Mouse (Mus musculus): ENCODE measurements around the gene Rasgrp1. TPM values are rescaled to one million over a fixed set of nuclear protein-coding genes. Genes with fewer than 3 reads are reported as not detected.
A peak's percentile ranks its signal among the peaks of the same experiment; 100 is the strongest.

Gene Rasgrp1
- polyA plus RNA-seq, 1 experiment from 2014 or later, result 0.40 TPM

GRCm38 (mm10) chr2:117318991-117319390 is 23.8 kb downstream of the Rasgrp1 start:
- no peak overlapping the region for H3K27ac ChIP-seq
- no peak for DNase-seq (ENCODE audit: low spot score)
- H3K36me3 ChIP-seq, result no peaks in the 10 kb centered on the region
- no peak overlapping the region for H3K4me3 ChIP-seq
- no peaks in the 10 kb centered on the region for H3K27me3 ChIP-seq (ENCODE audit: low read depth, poor library complexity, severe bottlenecking)
- no peaks in the 10 kb centered on the region for H3K9me3 ChIP-seq (replicated peaks)
- WGBS, result 82% methylated on average over 3 of the region's 3 CpGs
- no peaks in the 10 kb centered on the region for H3K4me1 ChIP-seq

GRCm38 (mm10) chr2:117313586-117314235 is 29.1 kb downstream of the Rasgrp1 start:
- no peaks in the 10 kb centered on the region for H3K36me3 ChIP-seq

GRCm38 (mm10) chr2:117312441-117312895 is 30.3 kb downstream of the Rasgrp1 start:
- WGBS, result 85% methylated on average over 7 of the region's 7 CpGs

More at GRCm38 (mm10) chr2:117313586-117314235, 29.1 kb downstream of the Rasgrp1 start:
- Histone ChIP-seq H3K4me1 (no peaks in the 10 kb centered on the region), H3K9me3 (replicated peaks) (no peaks in the 10 kb centered on the region), H3K27me3 (ENCODE audit: low read depth, poor library complexity, severe bottlenecking) (no peaks in the 10 kb centered on the region), H3K27ac (no peak overlapping the region), H3K4me3 (no peak overlapping the region)
- WGBS, result 94% methylated on average over 5 of the region's 5 CpGs
- no peak for DNase-seq (ENCODE audit: low spot score)

GRCm38 (mm10) chr2:117312030-117312429 is 30.8 kb downstream of the Rasgrp1 start:
- no peaks in the 10 kb centered on the region for H3K4me1 ChIP-seq
- H3K27ac ChIP-seq, result no peak overlapping the region
- no peak overlapping the region for H3K4me3 ChIP-seq
- DNase-seq (ENCODE audit: low spot score), result no peak
- H3K9me3 ChIP-seq (replicated peaks), result no peaks in the 10 kb centered on the region
- WGBS, result 72% methylated on average over 2 of the region's 2 CpGs
- no peaks in the 10 kb centered on the region for H3K36me3 ChIP-seq
- no peaks in the 10 kb centered on the region for H3K27me3 ChIP-seq (ENCODE audit: low read depth, poor library complexity, severe bottlenecking)

More at GRCm38 (mm10) chr2:117312441-117312895, 30.3 kb downstream of the Rasgrp1 start:
- H3K4me1 ChIP-seq, result no peaks in the 10 kb centered on the region
- H3K9me3 ChIP-seq (replicated peaks), result no peaks in the 10 kb centered on the region
- no peak for DNase-seq (ENCODE audit: low spot score)
- no peak overlapping the region for H3K27ac ChIP-seq
- H3K27me3 ChIP-seq (ENCODE audit: low read depth, poor library complexity, severe bottlenecking), result no peaks in the 10 kb centered on the region
- H3K36me3 ChIP-seq, result no peaks in the 10 kb centered on the region
- H3K4me3 ChIP-seq, result no peak overlapping the region

- 87% methylated on average over 1 of the region's 1 CpGs for WGBS
- Histone ChIP-seq H3K4me1 (no peaks in the 10 kb centered on the region), H3K9me3 (replicated peaks) (no peaks in the 10 kb centered on the region), H3K27me3 (ENCODE audit: low read depth, poor library complexity, severe bottlenecking) (no peaks in the 10 kb centered on the region), H3K27ac (no peak overlapping the region), H3K4me3 (no peak overlapping the region), H3K36me3 (no peaks in the 10 kb centered on the region)
- DNase-seq (ENCODE audit: low spot score), result no peak
These were observed 31.5 kb downstream of the Rasgrp1 start for GRCm38 (mm10) chr2:117311349-117311748.

- DNase-seq (ENCODE audit: low spot score), result no peak
- 86% methylated on average over 2 of the region's 2 CpGs for WGBS
- H3K27me3 ChIP-seq (ENCODE audit: low read depth, poor library complexity, severe bottlenecking), result no peaks in the 10 kb centered on the region
These were observed 33.8 kb downstream of the Rasgrp1 start for GRCm38 (mm10) chr2:117309046-117309445.

GRCm38 (mm10) chr2:117307959-117308358 is 34.8 kb downstream of the Rasgrp1 start:
- no peak overlapping the region for H3K27ac ChIP-seq
- WGBS, result 90% methylated on average over 3 of the region's 3 CpGs
- no peak for DNase-seq (ENCODE audit: low spot score)
- no peaks in the 10 kb centered on the region for H3K27me3 ChIP-seq (ENCODE audit: low read depth, poor library complexity, severe bottlenecking)
- H3K9me3 ChIP-seq (replicated peaks), result no peaks in the 10 kb centered on the region
- no peaks in the 10 kb centered on the region for H3K36me3 ChIP-seq
- H3K4me1 ChIP-seq, result peaks cover 10% of the 10 kb centered on the region; the same call in 1 of the 2 replicates
- H3K4me3 ChIP-seq, result no peak overlapping the region

More at GRCm38 (mm10) chr2:117309046-117309445, 33.8 kb downstream of the Rasgrp1 start:
- H3K4me1 ChIP-seq, result peaks cover 5% of the 10 kb centered on the region; the same call in 1 of the 2 replicates
- no peak overlapping the region for H3K27ac ChIP-seq
- no peak overlapping the region for H3K4me3 ChIP-seq
- H3K9me3 ChIP-seq (replicated peaks), result no peaks in the 10 kb centered on the region
- H3K36me3 ChIP-seq, result no peaks in the 10 kb centered on the region

GRCm38 (mm10) chr2:117304941-117305340 is 37.9 kb downstream of the Rasgrp1 start:
- 91% methylated on average over 5 of the region's 5 CpGs for WGBS
- Histone ChIP-seq H3K4me3 (no peak overlapping the region), H3K36me3 (no peaks in the 10 kb centered on the region), H3K9me3 (replicated peaks) (no peaks in the 10 kb centered on the region), H3K27me3 (ENCODE audit: low read depth, poor library complexity, severe bottlenecking) (no peaks in the 10 kb centered on the region), H3K27ac (no peak overlapping the region), H3K4me1 (peaks cover 14% of the 10 kb centered on the region; the same call in 1 of the 2 replicates)
- DNase-seq (ENCODE audit: low spot score), result no peak

- Histone ChIP-seq H3K4me1 (peaks cover 14% of the 10 kb centered on the region; the same call in 1 of the 2 replicates), H3K9me3 (replicated peaks) (no peaks in the 10 kb centered on the region), H3K36me3 (no peaks in the 10 kb centered on the region), H3K27me3 (ENCODE audit: low read depth, poor library complexity, severe bottlenecking) (no peaks in the 10 kb centered on the region), H3K4me3 (no peak overlapping the region), H3K27ac (no peak overlapping the region)
- no peak for DNase-seq (ENCODE audit: low spot score)
- 92% methylated on average over 12 of the region's 12 CpGs for WGBS
These were observed 39.1 kb downstream of the Rasgrp1 start for GRCm38 (mm10) chr2:117303391-117304350.

- no peak overlapping the region for H3K4me3 ChIP-seq
- DNase-seq (ENCODE audit: low spot score), result no peak
- H3K27me3 ChIP-seq (ENCODE audit: low read depth, poor library complexity, severe bottlenecking), result no peaks in the 10 kb centered on the region
- no peak overlapping the region for H3K27ac ChIP-seq
- no peaks in the 10 kb centered on the region for H3K9me3 ChIP-seq (replicated peaks)
- H3K4me1 ChIP-seq, result peaks cover 14% of the 10 kb centered on the region; the same call in 1 of the 2 replicates
- WGBS, result 88% methylated on average over 16 of the region's 16 CpGs
- no peaks in the 10 kb centered on the region for H3K36me3 ChIP-seq
These were observed 43.0 kb downstream of the Rasgrp1 start for GRCm38 (mm10) chr2:117299596-117300448.

- Histone ChIP-seq H3K9me3 (replicated peaks) (no peaks in the 10 kb centered on the region), H3K4me3 (no peak overlapping the region), H3K27me3 (ENCODE audit: low read depth, poor library complexity, severe bottlenecking) (no peaks in the 10 kb centered on the region), H3K27ac (no peak overlapping the region), H3K36me3 (no peaks in the 10 kb centered on the region), H3K4me1 (no peaks in the 10 kb centered on the region)
- DNase-seq (ENCODE audit: low spot score), result no peak
- WGBS, result 93% methylated on average over 7 of the region's 7 CpGs
These were observed 54.5 kb downstream of the Rasgrp1 start for GRCm38 (mm10) chr2:117288291-117288690.

- H3K27ac ChIP-seq, result no peak overlapping the region
- H3K4me1 ChIP-seq, result no peaks in the 10 kb centered on the region
- 78% methylated on average over 11 of the region's 11 CpGs for WGBS
- no peak overlapping the region for H3K4me3 ChIP-seq
- no peaks in the 10 kb centered on the region for H3K9me3 ChIP-seq (replicated peaks)
- DNase-seq (ENCODE audit: low spot score), result peak; percentile 72
- peaks cover 78% of the 10 kb centered on the region for H3K36me3 ChIP-seq
- no peaks in the 10 kb centered on the region for H3K27me3 ChIP-seq (ENCODE audit: low read depth, poor library complexity, severe bottlenecking)
These were observed 78.9 kb downstream of the Rasgrp1 start for GRCm38 (mm10) chr2:117263786-117264408.

Measured in limb, embryonic 10.5 days (tissue).